Mouse (Mus musculus): ENCODE results near the gene Lin52. TPM values are rescaled to one million over a fixed set of nuclear protein-coding genes. Genes with fewer than 3 reads are reported as not detected.
A peak's percentile ranks its signal among the peaks of the same experiment; 100 is the strongest.

The Lin52 gene
- polyA plus RNA-seq (2012; rRNA removed) = 4.5 and 5.9 TPM in 2 replicates

DNA sequence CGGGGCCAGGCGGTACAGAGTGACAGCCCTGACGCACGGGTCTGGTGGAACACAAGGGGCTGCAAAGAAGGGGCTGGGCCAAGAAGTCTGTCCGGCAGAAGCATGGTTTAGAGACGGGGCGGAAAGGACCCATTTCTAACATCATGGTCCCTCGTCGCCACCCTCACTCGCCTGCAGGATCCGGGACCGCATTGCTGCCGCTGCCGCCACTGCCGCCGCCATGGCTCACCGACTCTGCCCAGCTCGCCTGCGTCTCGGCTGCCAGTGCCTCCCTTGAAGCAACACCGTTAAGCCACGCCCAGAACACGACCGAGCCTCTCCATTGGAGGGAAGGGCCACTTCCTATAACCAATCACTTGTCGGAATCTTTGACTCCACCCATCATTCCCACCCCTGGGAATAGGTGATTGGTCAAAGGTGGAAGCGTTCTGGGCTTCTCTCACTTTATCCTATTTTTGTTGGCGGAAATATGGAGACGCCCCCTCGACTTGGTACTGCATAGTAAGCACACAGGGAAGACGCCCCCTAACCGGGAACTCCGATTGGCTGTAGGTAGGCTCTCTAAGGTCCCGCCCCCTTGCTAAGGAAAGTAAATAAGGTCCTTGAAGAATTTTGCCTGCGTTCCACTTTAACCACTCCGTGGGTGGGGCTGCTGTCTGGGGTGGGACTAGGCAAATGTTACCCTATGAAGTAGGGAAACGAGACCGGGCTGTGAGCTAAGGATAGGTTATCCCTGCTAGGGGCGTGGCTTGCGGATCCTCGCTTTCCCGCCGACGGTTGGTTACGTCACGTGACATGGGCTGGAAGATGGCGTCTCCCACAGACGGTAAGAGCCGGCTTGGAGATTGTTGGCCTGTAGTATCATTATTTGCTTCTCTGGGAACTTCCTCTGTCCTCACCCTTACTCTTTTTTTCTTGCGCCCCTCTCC is at the start of gene Lin52, which contains the start of gene Aldh6a1:
Lin52 (plus strand) TSS at position 705 of the 929 bp plus-strand sequence.
Aldh6a1 (minus strand) TSS at position 287 of the 929 bp plus-strand sequence.
- H3K27ac ChIP-seq (ENCODE audit: insufficient read depth, low read length) = peak within 1 kb of the TSS; percentile 58
- peaks cover 2% of the 10 kb centered on the region; the same call in 1 of the 2 replicates for H3K4me1 ChIP-seq (ENCODE audit: control insufficient read depth, insufficient read depth, insufficient read length)
- peak within 1 kb of the TSS; percentile 66 for H3K4me3 ChIP-seq (ENCODE audit: extremely low read depth, insufficient read depth, insufficient read length)
- WGBS = under 1% methylated on average over 49 of the region's 49 CpGs
- H3K27me3 ChIP-seq (ENCODE audit: control insufficient read depth, insufficient read depth, low read length) = no peaks in the 10 kb centered on the region
- peak; percentile 94 to 100 for DNase-seq (ENCODE audit: low read depth in 1 of 2, low spot score in 2 of 2)
- H3K36me3 ChIP-seq (ENCODE audit: control insufficient read depth, insufficient read depth, low read length) = no peaks in the 10 kb centered on the region
- TF ChIP-seq CTCF (IDR thresholded peaks at IDR 0.05; ENCODE audit: extremely low read depth, insufficient read depth, insufficient read length, insufficient replicate concordance) (no peak), POLR2A (IDR thresholded peaks at IDR 0.05; ENCODE audit: low read depth, low read length) (peak; percentile 85)

DNA sequence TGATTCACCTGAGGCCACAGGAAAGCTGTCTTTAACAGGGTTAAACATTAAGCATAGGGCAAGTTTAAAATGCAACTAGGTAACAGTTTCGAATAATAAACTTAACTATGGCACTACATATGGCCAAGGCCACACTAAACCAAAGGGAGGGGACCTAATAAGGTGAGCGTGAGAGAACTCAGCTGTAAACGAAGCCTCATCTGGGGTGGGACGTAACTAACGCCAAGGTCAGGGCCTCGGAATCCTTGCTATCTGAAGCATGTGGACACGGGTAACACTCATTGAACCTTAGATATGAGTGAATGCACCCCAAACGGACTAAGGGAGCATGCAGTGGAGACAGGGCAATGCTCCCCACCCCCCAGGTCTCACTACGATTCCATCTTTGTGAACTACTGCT is 48.3 kb upstream of the Lin52 start:
- no peak for DNase-seq (ENCODE audit: low read depth in 1 of 2, low spot score in 2 of 2)
- TF ChIP-seq POLR2A (IDR thresholded peaks at IDR 0.05; ENCODE audit: low read depth, low read length) (no peak), CTCF (IDR thresholded peaks at IDR 0.05; ENCODE audit: extremely low read depth, insufficient read depth, insufficient read length, insufficient replicate concordance) (no peak)
- WGBS = 90% methylated on average over 9 of the region's 9 CpGs
- Histone ChIP-seq H3K27me3 (ENCODE audit: control insufficient read depth, insufficient read depth, low read length) (no peaks in the 10 kb centered on the region), H3K4me1 (ENCODE audit: control insufficient read depth, insufficient read depth, insufficient read length) (no peaks in the 10 kb centered on the region), H3K36me3 (ENCODE audit: control insufficient read depth, insufficient read depth, low read length) (no peaks in the 10 kb centered on the region; the same call in 1 of the 2 replicates), H3K4me3 (ENCODE audit: extremely low read depth, insufficient read depth, insufficient read length) (no peak overlapping the region), H3K27ac (ENCODE audit: insufficient read depth, low read length) (no peak overlapping the region)

DNA sequence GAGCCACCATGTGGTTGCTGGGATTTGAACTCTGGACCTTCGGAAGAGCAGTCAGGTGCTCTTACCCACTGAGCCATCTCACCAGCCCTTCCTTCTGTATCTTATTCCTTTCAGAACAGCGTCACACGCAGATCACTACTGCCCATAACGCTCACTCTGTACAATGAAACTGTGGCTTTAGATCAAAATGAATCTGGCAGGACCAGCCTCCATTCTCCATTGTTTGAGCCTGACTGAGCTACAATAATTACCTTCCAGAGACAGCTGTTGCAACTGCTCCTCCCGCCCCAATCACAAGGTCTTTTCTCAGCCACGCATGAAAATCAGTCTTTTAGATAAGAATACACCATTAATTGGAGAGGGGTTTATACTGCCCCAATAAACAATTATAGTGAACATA is 46.7 kb upstream of the Lin52 start:
- Histone ChIP-seq H3K36me3 (ENCODE audit: control insufficient read depth, insufficient read depth, low read length) (no peaks in the 10 kb centered on the region), H3K27ac (ENCODE audit: insufficient read depth, low read length) (no peak overlapping the region), H3K27me3 (ENCODE audit: control insufficient read depth, insufficient read depth, low read length) (no peaks in the 10 kb centered on the region), H3K4me3 (ENCODE audit: extremely low read depth, insufficient read depth, insufficient read length) (no peak overlapping the region), H3K4me1 (ENCODE audit: control insufficient read depth, insufficient read depth, insufficient read length) (no peaks in the 10 kb centered on the region)
- DNase-seq (ENCODE audit: low read depth in 1 of 2, low spot score in 2 of 2) = no peak
- WGBS = 90% methylated on average over 6 of the region's 6 CpGs
- no peak for TF ChIP-seq POLR2A (IDR thresholded peaks at IDR 0.05; ENCODE audit: low read depth, low read length)
- no peak for TF ChIP-seq CTCF (IDR thresholded peaks at IDR 0.05; ENCODE audit: extremely low read depth, insufficient read depth, insufficient read length, insufficient replicate concordance)

DNA sequence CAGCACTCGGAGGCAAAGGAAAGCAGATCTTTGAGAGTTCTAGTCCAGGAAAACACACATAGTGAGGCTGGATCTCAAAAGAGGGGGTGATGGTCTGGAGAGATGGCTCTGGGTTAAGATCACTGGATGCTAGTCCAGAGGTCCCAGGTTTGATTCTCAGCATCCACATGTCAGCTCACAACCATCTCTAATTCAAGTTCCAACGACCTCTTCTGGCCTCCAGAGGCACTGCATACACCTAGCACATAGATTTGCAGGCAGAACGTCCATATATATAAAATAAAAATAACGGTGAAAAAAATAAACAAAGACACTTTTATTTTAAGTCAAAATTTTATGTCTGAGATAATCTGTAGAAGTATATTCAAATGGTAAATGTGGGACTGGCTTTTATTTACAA is 44.0 kb upstream of the Lin52 start:
- TF ChIP-seq CTCF (IDR thresholded peaks at IDR 0.05; ENCODE audit: extremely low read depth, insufficient read depth, insufficient read length, insufficient replicate concordance) (no peak), POLR2A (IDR thresholded peaks at IDR 0.05; ENCODE audit: low read depth, low read length) (no peak)
- Histone ChIP-seq H3K4me3 (ENCODE audit: extremely low read depth, insufficient read depth, insufficient read length) (no peak overlapping the region), H3K4me1 (ENCODE audit: control insufficient read depth, insufficient read depth, insufficient read length) (no peaks in the 10 kb centered on the region), H3K27me3 (ENCODE audit: control insufficient read depth, insufficient read depth, low read length) (no peaks in the 10 kb centered on the region), H3K27ac (ENCODE audit: insufficient read depth, low read length) (no peak overlapping the region), H3K36me3 (ENCODE audit: control insufficient read depth, insufficient read depth, low read length) (no peaks in the 10 kb centered on the region)
- 64% methylated on average over 4 of the region's 4 CpGs for WGBS
- DNase-seq (ENCODE audit: low read depth in 1 of 2, low spot score in 2 of 2) = no peak

DNA sequence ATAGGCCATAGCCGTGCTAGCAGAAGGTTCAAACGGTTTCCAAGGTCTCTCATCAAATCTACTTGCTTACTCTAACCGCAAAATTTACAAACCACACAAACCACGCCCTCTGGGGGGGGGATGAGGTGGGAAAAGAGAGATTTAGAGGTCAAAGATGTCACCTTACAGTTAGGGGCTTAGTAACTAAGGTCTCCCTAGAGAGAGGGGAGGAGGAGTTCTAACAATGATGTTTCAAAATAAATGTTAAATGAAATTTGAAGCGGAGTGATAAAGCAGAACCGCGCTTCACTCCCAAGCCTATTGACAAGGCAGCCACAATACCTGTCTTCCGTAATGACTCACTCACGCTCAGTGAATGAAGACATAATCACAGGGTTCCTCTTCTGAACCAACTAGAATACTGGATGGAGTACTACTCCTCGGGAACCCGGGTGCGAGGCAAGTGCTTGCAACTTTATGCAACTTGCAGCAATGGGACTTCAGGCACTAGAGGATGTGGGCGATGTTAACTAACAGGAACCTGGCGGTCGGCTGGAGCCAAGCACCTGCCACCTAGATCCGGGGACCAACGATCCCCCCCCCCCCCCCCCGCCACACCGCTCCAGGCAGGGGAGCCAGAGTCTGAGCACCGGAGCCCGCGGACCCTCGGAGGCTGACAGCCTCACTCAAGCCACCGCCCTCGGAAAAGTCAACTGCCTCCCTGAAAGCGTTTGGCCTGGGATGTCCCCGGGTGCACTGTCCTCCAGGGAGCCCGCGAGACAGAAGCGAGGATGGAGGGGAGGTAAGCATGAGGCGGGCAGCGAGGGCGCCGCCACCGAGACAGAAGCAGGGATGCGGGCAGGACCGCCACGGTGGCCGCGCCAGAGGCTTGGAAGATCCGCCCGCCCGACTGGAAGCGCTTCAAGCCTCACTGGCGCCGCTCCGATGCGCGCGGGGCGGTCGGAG is 43.1 kb upstream of the Lin52 start:
- Histone ChIP-seq H3K36me3 (ENCODE audit: control insufficient read depth, insufficient read depth, low read length) (no peaks in the 10 kb centered on the region), H3K4me1 (ENCODE audit: control insufficient read depth, insufficient read depth, insufficient read length) (no peaks in the 10 kb centered on the region), H3K4me3 (ENCODE audit: extremely low read depth, insufficient read depth, insufficient read length) (peak overlapping the region; percentile 94), H3K27ac (ENCODE audit: insufficient read depth, low read length) (peak overlapping the region; percentile 88), H3K27me3 (ENCODE audit: control insufficient read depth, insufficient read depth, low read length) (no peaks in the 10 kb centered on the region)
- peak; percentile 70 to 71 for DNase-seq (ENCODE audit: low read depth in 1 of 2, low spot score in 2 of 2)
- TF ChIP-seq CTCF (IDR thresholded peaks at IDR 0.05; ENCODE audit: extremely low read depth, insufficient read depth, insufficient read length, insufficient replicate concordance) (no peak), POLR2A (IDR thresholded peaks at IDR 0.05; ENCODE audit: low read depth, low read length) (no peak)
- under 1% methylated on average over 47 of the region's 52 CpGs for WGBS

DNA sequence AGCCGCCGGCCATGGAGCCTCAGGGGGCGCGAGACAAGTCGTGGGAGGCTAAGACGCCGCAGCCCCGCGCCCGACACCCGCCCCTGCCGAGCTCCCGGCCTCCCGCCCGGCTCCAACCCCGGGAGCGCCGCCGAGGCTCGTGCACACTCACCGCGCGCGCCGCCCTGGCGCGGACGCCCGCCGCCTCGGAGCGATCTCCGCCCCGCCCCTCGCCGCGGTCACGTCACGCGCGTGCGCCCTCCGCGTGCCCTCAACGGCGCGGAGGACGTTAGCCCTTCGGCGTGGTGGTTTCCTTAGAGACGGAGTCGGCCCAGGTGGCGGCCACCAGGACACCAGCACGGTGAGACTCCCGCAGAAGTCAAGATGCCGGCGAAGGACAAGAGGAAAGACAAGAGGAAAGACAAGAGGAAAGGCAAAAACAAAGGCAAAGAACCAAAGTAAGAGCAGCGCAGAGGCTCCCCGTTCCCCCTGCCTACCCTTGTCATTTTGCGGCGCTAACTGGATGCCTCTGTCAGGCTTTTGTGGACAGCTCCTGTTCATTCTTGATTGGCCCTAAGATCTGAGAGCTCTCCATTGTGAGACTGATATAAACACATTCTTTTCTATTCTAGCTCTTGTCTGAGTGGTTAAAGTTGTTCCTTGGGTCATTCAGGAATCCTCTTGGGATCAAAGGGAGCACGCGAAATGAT is 42.3 kb upstream of the Lin52 start, which contains the start of the genes Entpd5 and Bbof1:
Entpd5 (minus strand) TSS at position 211 of the 689 bp plus-strand sequence.
Bbof1 (plus strand) TSS at position 253 of the 689 bp plus-strand sequence.
- 3% methylated on average over 60 of the region's 63 CpGs for WGBS
- peak; percentile 25; the same call in 1 of the 2 replicates for TF ChIP-seq POLR2A (IDR thresholded peaks at IDR 0.05; ENCODE audit: low read depth, low read length)
- TF ChIP-seq CTCF (IDR thresholded peaks at IDR 0.05; ENCODE audit: extremely low read depth, insufficient read depth, insufficient read length, insufficient replicate concordance) = no peak
- Histone ChIP-seq H3K27me3 (ENCODE audit: control insufficient read depth, insufficient read depth, low read length) (no peaks in the 10 kb centered on the region), H3K4me1 (ENCODE audit: control insufficient read depth, insufficient read depth, insufficient read length) (no peaks in the 10 kb centered on the region), H3K4me3 (ENCODE audit: extremely low read depth, insufficient read depth, insufficient read length) (peak within 1 kb of the TSS; percentile 94), H3K36me3 (ENCODE audit: control insufficient read depth, insufficient read depth, low read length) (no peaks in the 10 kb centered on the region), H3K27ac (ENCODE audit: insufficient read depth, low read length) (peak within 1 kb of the TSS; percentile 88)
- DNase-seq (ENCODE audit: low read depth in 1 of 2, low spot score in 2 of 2) = peak; percentile 71 to 86

Data from spleen, adult 2 months (tissue).